Mouse (Mus musculus): ENCODE results near the gene Aym1. TPM values are rescaled to one million over a fixed set of nuclear protein-coding genes. Genes with fewer than 3 reads are reported as not detected.
"Not testable (repeated sequence)": the region's sequence is repeated elsewhere in the genome, so short reads cannot be mapped to it uniquely, and the experiment has no call there.

Aym1 gene
- polyA plus RNA-seq, 1 experiment from 2014 or later, result not detected

- H3K27me3 ChIP-seq (replicated peaks; ENCODE audit: control insufficient read depth, insufficient read depth, low read length), result 0 out of 2 replicates have a peak, but pooled peaks cover 5% of the 10 kb centered on the region
- no peak for DNase-seq (ENCODE audit: low spot score)
- no peaks in the 10 kb centered on the region for H3K36me3 ChIP-seq (ENCODE audit: control insufficient read depth, insufficient read depth, low read length)
- H3K4me3 ChIP-seq (ENCODE audit: low read depth, low read length), result no peak overlapping the region
- H3K4me2 ChIP-seq (ENCODE audit: low read length), result no peak overlapping the region
- H3K9ac ChIP-seq (ENCODE audit: low read length), result no peak overlapping the region
- H3K9me3 ChIP-seq (replicated peaks; ENCODE audit: control insufficient read depth, low read length), result no peaks in the 10 kb centered on the region
- no peak for ATAC-seq
- peaks cover 3% of the 10 kb centered on the region; the same call in 1 of the 2 replicates for H3K4me1 ChIP-seq (ENCODE audit: control insufficient read depth, insufficient read depth, low read length)
- 77% methylated on average over 9 of the region's 9 CpGs for WGBS
- H3K27ac ChIP-seq (ENCODE audit: low read depth, low read length), result no peak overlapping the region
Observed at GRCm38 (mm10) chr5:113362258-113362996, 5.3 kb downstream of the Aym1 start.

GRCm38 (mm10) chr5:113363177-113363576 is 6.1 kb downstream of the Aym1 start:
- Histone ChIP-seq H3K9me3 (replicated peaks; ENCODE audit: control insufficient read depth, low read length) (no peaks in the 10 kb centered on the region), H3K4me2 (ENCODE audit: low read length) (no peak overlapping the region), H3K4me3 (ENCODE audit: low read depth, low read length) (no peak overlapping the region), H3K27ac (ENCODE audit: low read depth, low read length) (no peak overlapping the region), H3K27me3 (replicated peaks; ENCODE audit: control insufficient read depth, insufficient read depth, low read length) (0 out of 2 replicates have a peak, but pooled peaks cover 5% of the 10 kb centered on the region), H3K36me3 (ENCODE audit: control insufficient read depth, insufficient read depth, low read length) (no peaks in the 10 kb centered on the region), H3K9ac (ENCODE audit: low read length) (no peak overlapping the region), H3K4me1 (ENCODE audit: control insufficient read depth, insufficient read depth, low read length) (no peaks in the 10 kb centered on the region)
- WGBS, result 91% methylated on average over 8 of the region's 8 CpGs
- DNase-seq (ENCODE audit: low spot score), result no peak
- ATAC-seq, result no peak

GRCm38 (mm10) chr5:113365921-113366320 is 8.8 kb downstream of the Aym1 start:
- H3K36me3 ChIP-seq (ENCODE audit: control insufficient read depth, insufficient read depth, low read length), result no peaks in the 10 kb centered on the region
- H3K4me2 ChIP-seq (ENCODE audit: low read length), result no peak overlapping the region
- H3K9ac ChIP-seq (ENCODE audit: low read length), result no peak overlapping the region
- no peak overlapping the region for H3K27ac ChIP-seq (ENCODE audit: low read depth, low read length)
- H3K27me3 ChIP-seq (replicated peaks; ENCODE audit: control insufficient read depth, insufficient read depth, low read length), result 0 out of 2 replicates have a peak, but pooled peaks cover 5% of the 10 kb centered on the region
- no peaks in the 10 kb centered on the region for H3K9me3 ChIP-seq (replicated peaks; ENCODE audit: control insufficient read depth, low read length)
- WGBS, result 4% methylated on average over 20 of the region's 20 CpGs
- DNase-seq (ENCODE audit: low spot score) (peak; percentile 87), ATAC-seq (peak; percentile 75)
- H3K4me3 ChIP-seq (ENCODE audit: low read depth, low read length), result no peak overlapping the region
- no peaks in the 10 kb centered on the region for H3K4me1 ChIP-seq (ENCODE audit: control insufficient read depth, insufficient read depth, low read length)

GRCm38 (mm10) chr5:113367726-113368125 is 10.6 kb downstream of the Aym1 start:
- H3K27me3 ChIP-seq (replicated peaks; ENCODE audit: control insufficient read depth, insufficient read depth, low read length); H3K4me2 ChIP-seq (ENCODE audit: low read length); H3K27ac ChIP-seq (ENCODE audit: low read depth, low read length); DNase-seq (ENCODE audit: low spot score); H3K9me3 ChIP-seq (replicated peaks; ENCODE audit: control insufficient read depth, low read length); H3K9ac ChIP-seq (ENCODE audit: low read length); ATAC-seq; H3K36me3 ChIP-seq (ENCODE audit: control insufficient read depth, insufficient read depth, low read length); H3K4me1 ChIP-seq (ENCODE audit: control insufficient read depth, insufficient read depth, low read length); H3K4me3 ChIP-seq (ENCODE audit: low read depth, low read length): not testable (repeated sequence)

GRCm38 (mm10) chr5:113369262-113369868 is 12.3 kb downstream of the Aym1 start:
- Histone ChIP-seq H3K27ac (ENCODE audit: low read depth, low read length) (no peak overlapping the region), H3K27me3 (replicated peaks; ENCODE audit: control insufficient read depth, insufficient read depth, low read length) (0 out of 2 replicates have a peak, but pooled peaks cover 5% of the 10 kb centered on the region), H3K4me2 (ENCODE audit: low read length) (no peak overlapping the region), H3K4me3 (ENCODE audit: low read depth, low read length) (no peak overlapping the region), H3K9me3 (replicated peaks; ENCODE audit: control insufficient read depth, low read length) (no peaks in the 10 kb centered on the region), H3K9ac (ENCODE audit: low read length) (no peak overlapping the region), H3K4me1 (ENCODE audit: control insufficient read depth, insufficient read depth, low read length) (peaks cover 9% of the 10 kb centered on the region), H3K36me3 (ENCODE audit: control insufficient read depth, insufficient read depth, low read length) (no peaks in the 10 kb centered on the region)
- 76% methylated on average over 17 of the region's 17 CpGs for WGBS
- DNase-seq (ENCODE audit: low spot score) (no peak), ATAC-seq (no peak)

- WGBS, result 76% methylated on average over 4 of the region's 4 CpGs
Observed at GRCm38 (mm10) chr5:113372449-113372848, 15.4 kb downstream of the Aym1 start.

GRCm38 (mm10) chr5:113372995-113373950 is 16.2 kb downstream of the Aym1 start:
- ATAC-seq, result peak; percentile 79
- no peaks in the 10 kb centered on the region for H3K9me3 ChIP-seq (replicated peaks; ENCODE audit: control insufficient read depth, low read length)
- no peaks in the 10 kb centered on the region for H3K36me3 ChIP-seq (ENCODE audit: control insufficient read depth, insufficient read depth, low read length)
- peak overlapping the region; percentile 66 for H3K27ac ChIP-seq (ENCODE audit: low read depth, low read length)
- H3K4me3 ChIP-seq (ENCODE audit: low read depth, low read length), result peak overlapping the region; percentile 32
- no peaks in the 10 kb centered on the region for H3K27me3 ChIP-seq (replicated peaks; ENCODE audit: control insufficient read depth, insufficient read depth, low read length)
- peak overlapping the region; percentile 60 for H3K9ac ChIP-seq (ENCODE audit: low read length)
- H3K4me1 ChIP-seq (ENCODE audit: control insufficient read depth, insufficient read depth, low read length), result peaks cover 9% of the 10 kb centered on the region
- 1% methylated on average over 33 of the region's 33 CpGs for WGBS
- H3K4me2 ChIP-seq (ENCODE audit: low read length), result peak overlapping the region; percentile 59
- DNase-seq (ENCODE audit: low spot score), result peak; percentile 82

More at GRCm38 (mm10) chr5:113372449-113372848, 15.4 kb downstream of the Aym1 start:
- H3K4me2 ChIP-seq (ENCODE audit: low read length), result peak overlapping the region; percentile 59
- H3K27ac ChIP-seq (ENCODE audit: low read depth, low read length), result peak overlapping the region; percentile 66
- H3K9me3 ChIP-seq (replicated peaks; ENCODE audit: control insufficient read depth, low read length), result no peaks in the 10 kb centered on the region
- peaks cover 9% of the 10 kb centered on the region for H3K4me1 ChIP-seq (ENCODE audit: control insufficient read depth, insufficient read depth, low read length)
- H3K27me3 ChIP-seq (replicated peaks; ENCODE audit: control insufficient read depth, insufficient read depth, low read length), result no peaks in the 10 kb centered on the region
- H3K4me3 ChIP-seq (ENCODE audit: low read depth, low read length), result no peak overlapping the region
- ATAC-seq (0 out of 2 replicates have a peak, but pooled peaks have one; percentile 15), DNase-seq (ENCODE audit: low spot score) (no peak)
- H3K9ac ChIP-seq (ENCODE audit: low read length), result peak overlapping the region; percentile 60; the same call in 1 of the 2 replicates
- no peaks in the 10 kb centered on the region for H3K36me3 ChIP-seq (ENCODE audit: control insufficient read depth, insufficient read depth, low read length)

GRCm38 (mm10) chr5:113374290-113374689 is 17.2 kb downstream of the Aym1 start:
- Histone ChIP-seq H3K9me3 (replicated peaks; ENCODE audit: control insufficient read depth, low read length) (no peaks in the 10 kb centered on the region), H3K9ac (ENCODE audit: low read length) (no peak overlapping the region), H3K27me3 (replicated peaks; ENCODE audit: control insufficient read depth, insufficient read depth, low read length) (no peaks in the 10 kb centered on the region), H3K27ac (ENCODE audit: low read depth, low read length) (no peak overlapping the region), H3K4me2 (ENCODE audit: low read length) (no peak overlapping the region), H3K4me1 (ENCODE audit: control insufficient read depth, insufficient read depth, low read length) (peaks cover 9% of the 10 kb centered on the region), H3K4me3 (ENCODE audit: low read depth, low read length) (no peak overlapping the region), H3K36me3 (ENCODE audit: control insufficient read depth, insufficient read depth, low read length) (no peaks in the 10 kb centered on the region)
- ATAC-seq (no peak), DNase-seq (ENCODE audit: low spot score) (no peak)
- 88% methylated on average over 10 of the region's 10 CpGs for WGBS

Data from forebrain, embryonic 14.5 days (tissue).